Mouse (Mus musculus) ES-E14 (cell line): ENCODE results near the gene Zfp672. TPM values are rescaled to one million over a fixed set of nuclear protein-coding genes. Genes with fewer than 3 reads are reported as not detected.

Experiments
- DNase-seq: peaks from one replicate; pipeline ENCODE4 v3.0.0-alpha.2; 2013; ENCODE audit warnings: low read depth, low spot score
- H3K27ac ChIP-seq: 2 replicates; pipeline ENCODE4 v1.5.1; 2012; ENCODE audit warnings: low read depth, mild to moderate bottlenecking, low read length, moderate library complexity, mixed read lengths; ENCODE audit not compliant: poor library complexity, insufficient read depth, severe bottlenecking
- H3K36me3 ChIP-seq: 2 replicates; pipeline ENCODE4 v1.6.1; 2012; ENCODE audit warnings: mild to moderate bottlenecking, low read length, moderate library complexity, mixed read lengths; ENCODE audit not compliant: control insufficient read depth, poor library complexity, insufficient read depth, severe bottlenecking
- H3K4me1 ChIP-seq, 2 experiments: fragments of 150-350 bp in 1 of 2; sonication (generic) in 1 of 2; 2 replicates each; pipeline ENCODE4 v1.6.1; 2012; ENCODE audit warnings: low read length in 2 of 2, mild to moderate bottlenecking in 1 of 2, mixed read lengths in 1 of 2; ENCODE audit not compliant: control insufficient read depth in 2 of 2, insufficient read depth in 2 of 2, poor library complexity in 1 of 2
- H3K4me3 ChIP-seq, 2 experiments: fragments of 150-350 bp in 1 of 2; sonication (generic) in 1 of 2; 2 replicates each; pipeline ENCODE4 v1.5.1; 2012; ENCODE audit warnings: low read length in 2 of 2, low read depth in 1 of 2, mild to moderate bottlenecking in 1 of 2, mixed read lengths in 1 of 2; ENCODE audit not compliant: insufficient read depth in 1 of 2, poor library complexity in 1 of 2, severe bottlenecking in 1 of 2
- H3K9ac ChIP-seq: 2 replicates; pipeline ENCODE4 v1.6.1; 2012; ENCODE audit warnings: low read depth, mild to moderate bottlenecking, low read length, mixed read lengths; ENCODE audit not compliant: poor library complexity, insufficient read depth, severe bottlenecking
- H3K9me3 ChIP-seq: fragments of 150-350 bp; sonication (generic); 2 replicates; pipeline ENCODE4 v1.6.1; 2012; ENCODE audit warnings: low read depth, mild to moderate bottlenecking, low read length; ENCODE audit not compliant: control insufficient read depth, insufficient read depth
- CHD2 ChIP-seq: IDR thresholded peaks from 2 replicates; pipeline ENCODE4 v1.6.1; 2014; ENCODE audit warnings: mild to moderate bottlenecking, low read depth, low read length, inconsistent platforms
- HCFC1 ChIP-seq: IDR thresholded peaks from 2 replicates; pipeline ENCODE4 v1.6.1; 2012; ENCODE audit warnings: low read length, inconsistent platforms, borderline replicate concordance; ENCODE audit not compliant: insufficient read depth
- MAFK ChIP-seq: IDR thresholded peaks from 2 replicates; pipeline ENCODE4 v1.6.1; 2014; ENCODE audit warnings: mild to moderate bottlenecking, low read depth, low read length, inconsistent platforms; ENCODE audit not compliant: insufficient read depth
- ZC3H11A ChIP-seq: IDR thresholded peaks from 2 replicates; pipeline ENCODE4 v1.6.1; 2012; ENCODE audit warnings: low read depth, mild to moderate bottlenecking, inconsistent platforms, low read length, borderline replicate concordance
- ZNF384 ChIP-seq: IDR thresholded peaks from 2 replicates; pipeline ENCODE4 v1.6.1; 2012; ENCODE audit warnings: low read depth, low read length, inconsistent platforms
- in situ Hi-C, 2 experiments: fragments of 600-800 bp; cut with MboI; formaldehyde crosslinking; loops; one replicate each; pipeline ENCODE4 v1.15.1; 2025; ENCODE audit warnings: low sequenced_read_pairs in 2 of 2, inconsistent platforms in 1 of 2; ENCODE audit not compliant: unreplicated experiment in 2 of 2
- total RNA-seq: library from RNA; depleted of rRNA; stranded (reverse); fragments of 300-350 nt; gene quantifications from 2 replicates; pipeline ENCODE4 v1.2.3, GENCODE M21; 2012

Zfp672 gene
- total RNA-seq, 1 experiment: 11.7 TPM

GRCm38 (mm10) chr11:58350628-58351027, 20.5 kb upstream of the Zfp672 start:
- in situ Hi-C loops: no loop called here
- no peak overlapping the region for H3K4me3 ChIP-seq
- TF ChIP-seq HCFC1: no peak
- TF ChIP-seq ZC3H11A: 0 out of 2 replicates have a peak, but pooled peaks have one; percentile 1
- no peak overlapping the region for H3K9ac ChIP-seq
- H3K4me1 ChIP-seq: no peaks in the 10 kb centered on the region
- H3K27ac ChIP-seq: no peak overlapping the region
- DNase-seq: peak; percentile 31
- peaks cover 7% of the 10 kb centered on the region; the same call in 1 of the 2 replicates for H3K36me3 ChIP-seq
- H3K9me3 ChIP-seq: no peaks in the 10 kb centered on the region

GRCm38 (mm10) chr11:58346745-58347144, 16.6 kb upstream of the Zfp672 start:
- in situ Hi-C loops: no loop called here
- no peak for DNase-seq
- Histone ChIP-seq H3K27ac (no peak overlapping the region), H3K9ac (no peak overlapping the region), H3K4me1 (peaks cover 0 to 1% of the 10 kb centered on the region in 2 experiments; a peak in 1 of 4 replicates), H3K36me3 (peaks cover 10% of the 10 kb centered on the region), H3K9me3 (no peaks in the 10 kb centered on the region), H3K4me3 (no peak overlapping the region)
- TF ChIP-seq HCFC1: no peak
- TF ChIP-seq ZNF384: no peak
- TF ChIP-seq CHD2: no peak
- TF ChIP-seq MAFK: no peak
- TF ChIP-seq ZC3H11A: no peak

GRCm38 (mm10) chr11:58334746-58335145, 4.6 kb upstream of the Zfp672 start:
- Histone ChIP-seq H3K9me3 (no peaks in the 10 kb centered on the region), H3K9ac (no peak overlapping the region), H3K27ac (no peak overlapping the region), H3K4me3 (no peak overlapping the region), H3K4me1 (peaks cover 0 to 2% of the 10 kb centered on the region in 2 experiments; a peak in 1 of 4 replicates), H3K36me3 (peaks cover 19% of the 10 kb centered on the region)
- in situ Hi-C loops: no loop called here
- TF ChIP-seq MAFK (no peak), ZNF384 (no peak), ZC3H11A (no peak)
- no peak for DNase-seq

GRCm38 (mm10) chr11:58331546-58331945, 1.4 kb upstream of the Zfp672 start:
- Histone ChIP-seq H3K36me3 (peaks cover 7% of the 10 kb centered on the region; the same call in 1 of the 2 replicates), H3K9ac (peak overlapping the region; percentile 82; the same call in 1 of the 2 replicates), H3K4me1 (peaks cover 0 to 4% of the 10 kb centered on the region in 2 experiments; a peak in 1 of 4 replicates), H3K27ac (no peak overlapping the region), H3K4me3 (peak overlapping the region in 1 of 2 experiments; percentile 86; a peak in 1 of 4 replicates), H3K9me3 (no peaks in the 10 kb centered on the region)
- TF ChIP-seq MAFK: no peak
- TF ChIP-seq HCFC1: no peak
- no peak for TF ChIP-seq CHD2
- no peak for DNase-seq
- in situ Hi-C loops: no loop called here

- peak overlapping the region; percentile 82 for H3K9ac ChIP-seq
- DNase-seq: no peak
- H3K4me3 ChIP-seq: peak overlapping the region; percentile 86 to 98
- H3K9me3 ChIP-seq: no peaks in the 10 kb centered on the region
- no peak for TF ChIP-seq CHD2
- TF ChIP-seq ZNF384: no peak
- TF ChIP-seq HCFC1: no peak
- no peak for TF ChIP-seq MAFK
- TF ChIP-seq ZC3H11A: no peak
- in situ Hi-C loops: no loop called here
- H3K27ac ChIP-seq: no peak overlapping the region
- peaks cover 4% of the 10 kb centered on the region; the same call in 1 of the 2 replicates for H3K36me3 ChIP-seq
- H3K4me1 ChIP-seq: peaks cover 0 to 4% of the 10 kb centered on the region in 2 experiments; a peak in 1 of 4 replicates
These were observed 983 bp upstream of the Zfp672 start for GRCm38 (mm10) chr11:58331149-58331495.
